Mouse (Mus musculus) intestine, embryonic 14.5 days (tissue): Measurements from ENCODE around the gene Ccdc117. TPM values are rescaled to one million over a fixed set of nuclear protein-coding genes. Genes with fewer than 3 reads are reported as not detected.
"Not testable (repeated sequence)": the region's sequence is repeated elsewhere in the genome, so short reads cannot be mapped to it uniquely, and the experiment has no call there.

ENCODE experiments used
- ATAC-seq: fragments of 200-750 bp; cut with Nextera tagmentation; replicated peaks from 2 replicates; pipeline ENCODE4 v1.8.0; 2017; ENCODE audit warnings: low read depth, moderate number of reproducible peaks, moderate TSS enrichment, moderate library complexity; ENCODE audit not compliant: low FRiP score, low TSS enrichment
- DNase-seq: peaks from one replicate; pipeline ENCODE4 v3.0.0-alpha.2; 2018; ENCODE audit warnings: low spot score
- H3K27ac ChIP-seq: fragments of 300-500 bp; sonication (generic); 2 replicates; pipeline ENCODE4 v1.5.1; 2014; ENCODE audit warnings: low read depth, mild to moderate bottlenecking, control low read depth
- H3K27me3 ChIP-seq: fragments of 300-500 bp; sonication (generic); replicated peaks from 2 replicates; pipeline ENCODE4 v1.6.1; 2014; ENCODE audit warnings: low read length, control low read depth; ENCODE audit not compliant: control insufficient read depth, insufficient read depth
- H3K36me3 ChIP-seq: fragments of 300-500 bp; sonication (generic); 2 replicates; pipeline ENCODE4 v1.6.1; 2014; ENCODE audit warnings: low read length, control low read depth; ENCODE audit not compliant: control insufficient read depth, insufficient read depth
- H3K4me1 ChIP-seq: fragments of 300-500 bp; sonication (generic); replicated peaks from 2 replicates; pipeline ENCODE4 v1.6.1; 2014; ENCODE audit warnings: low read length, control low read depth, mixed read lengths; ENCODE audit not compliant: control insufficient read depth, insufficient read depth
- H3K4me2 ChIP-seq: fragments of 300-500 bp; sonication (generic); 2 replicates; pipeline ENCODE4 v1.6.1; 2014; ENCODE audit warnings: low read length
- H3K4me3 ChIP-seq: fragments of 300-500 bp; sonication (generic); 2 replicates; pipeline ENCODE4 v1.5.1; 2014; ENCODE audit warnings: low read depth, low read length, control low read depth, mixed read lengths
- H3K9ac ChIP-seq: fragments of 300-500 bp; sonication (generic); 2 replicates; pipeline ENCODE4 v1.6.1; 2014; ENCODE audit warnings: mild to moderate bottlenecking, low read length
- H3K9me3 ChIP-seq: fragments of 300-500 bp; sonication (generic); 2 replicates; pipeline ENCODE4 v1.6.1; 2016; ENCODE audit warnings: low read length, control low read depth; ENCODE audit not compliant: control insufficient read depth
- WGBS: fragments of 180-500 bp; shearing (Covaris S2); extraction: QIAGEN DNeasy Blood & Tissue Kit; methylation state at CpG from one replicate; pipeline ENCODE4 v1.1.7; 2014; 5-methylcytosine and 5-hydroxymethylcytosine counted together
- polyA plus RNA-seq: library from polyadenylated mRNA; unstranded; fragments of >200 nt; fragmentation: Nextera tagmentation; extraction: Ambion mirVana; gene quantifications from 2 replicates; pipeline ENCODE4 v1.2.1, GENCODE M21; 2014

The Ccdc117 gene
- polyA plus RNA-seq, 1 experiment from 2014 or later = 16.8 TPM

GRCm38 (mm10) chr11:5542482-5543185, 647 bp upstream of the Ccdc117 start:
- Histone ChIP-seq H3K4me3 (peak overlapping the region; percentile 88), H3K9ac (no peak overlapping the region), H3K27ac (no peak overlapping the region), H3K9me3 (no peaks in the 10 kb centered on the region), H3K27me3 (no peaks in the 10 kb centered on the region), H3K4me2 (peak overlapping the region; percentile 68), H3K36me3 (peaks cover 23% of the 10 kb centered on the region), H3K4me1 (peaks cover 12% of the 10 kb centered on the region)
- 43% methylated on average over 5 of the region's 5 CpGs for WGBS
- DNase-seq (no peak), ATAC-seq (no peak; the same call in 1 of the 2 replicates)

- Histone ChIP-seq H3K36me3 (peaks cover 23% of the 10 kb centered on the region), H3K4me1 (peaks cover 12% of the 10 kb centered on the region), H3K9ac (peak overlapping the region; percentile 93), H3K27me3 (no peaks in the 10 kb centered on the region), H3K4me3 (peak overlapping the region; percentile 88), H3K4me2 (peak overlapping the region; percentile 68), H3K9me3 (no peaks in the 10 kb centered on the region), H3K27ac (peak overlapping the region; percentile 65)
- WGBS = 1% methylated on average over 28 of the region's 28 CpGs
- ATAC-seq (no peak), DNase-seq (peak; percentile 78)
Measured at GRCm38 (mm10) chr11:5541230-5541798, 673 bp downstream of the Ccdc117 start.

- ATAC-seq (no peak), DNase-seq (no peak)
- WGBS = 49% methylated on average over 4 of the region's 4 CpGs
- Histone ChIP-seq H3K9ac (peak overlapping the region; percentile 22; the same call in 1 of the 2 replicates), H3K4me2 (peak overlapping the region; percentile 68), H3K4me1 (peaks cover 12% of the 10 kb centered on the region), H3K4me3 (peak overlapping the region; percentile 88), H3K27ac (no peak overlapping the region), H3K9me3 (no peaks in the 10 kb centered on the region), H3K27me3 (no peaks in the 10 kb centered on the region), H3K36me3 (peaks cover 23% of the 10 kb centered on the region)
Measured at GRCm38 (mm10) chr11:5540331-5540730, 1.7 kb downstream of the Ccdc117 start.

GRCm38 (mm10) chr11:5537454-5537853, 4.5 kb downstream of the Ccdc117 start:
- not testable (repeated sequence) for H3K27ac ChIP-seq, H3K9me3 ChIP-seq, H3K4me2 ChIP-seq, H3K27me3 ChIP-seq, H3K9ac ChIP-seq, H3K4me3 ChIP-seq, DNase-seq, ATAC-seq
- peaks cover 52% of the 10 kb centered on the region for H3K36me3 ChIP-seq
- peaks cover 11% of the 10 kb centered on the region for H3K4me1 ChIP-seq
- WGBS = 88% methylated on average over 4 of the region's 4 CpGs

DNA sequence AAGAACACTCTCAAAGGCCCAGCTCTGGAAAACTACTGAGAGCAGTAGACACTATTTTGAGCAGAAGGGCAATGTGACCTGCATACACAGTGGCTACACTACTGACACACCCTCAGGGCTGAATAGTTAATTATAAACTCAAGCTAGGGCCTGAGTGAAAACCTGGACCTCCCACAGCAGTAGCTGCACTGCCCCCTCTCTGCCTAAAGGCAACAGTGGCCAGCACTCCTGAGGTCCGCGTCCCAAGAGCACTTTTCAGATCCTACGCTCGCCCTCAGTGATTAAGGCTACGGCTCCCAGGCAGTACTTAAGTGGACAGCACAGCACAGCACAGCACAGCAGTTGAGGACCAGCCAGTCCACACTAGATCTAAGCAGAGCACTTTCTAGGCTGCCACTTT, 8.9 kb downstream of the Ccdc117 start:
- Histone ChIP-seq H3K27me3 (no peaks in the 10 kb centered on the region), H3K9ac (no peak overlapping the region), H3K4me1 (no peaks in the 10 kb centered on the region), H3K27ac (no peak overlapping the region), H3K9me3 (no peaks in the 10 kb centered on the region), H3K36me3 (peaks cover 74% of the 10 kb centered on the region), H3K4me2 (no peak overlapping the region), H3K4me3 (no peak overlapping the region)
- DNase-seq = no peak
- ATAC-seq = no peak; the same call in 1 of the 2 replicates
- 83% methylated on average over 5 of the region's 5 CpGs for WGBS

- Histone ChIP-seq H3K4me3 (no peak overlapping the region), H3K9me3 (no peaks in the 10 kb centered on the region), H3K4me1 (no peaks in the 10 kb centered on the region), H3K27me3 (no peaks in the 10 kb centered on the region), H3K9ac (no peak overlapping the region), H3K27ac (no peak overlapping the region), H3K36me3 (peaks cover 94% of the 10 kb centered on the region), H3K4me2 (no peak overlapping the region)
- no peak for DNase-seq
- WGBS = 77% methylated on average over 6 of the region's 6 CpGs
- ATAC-seq = no peak
Measured at GRCm38 (mm10) chr11:5530717-5531116, 11.3 kb downstream of the Ccdc117 start.

- H3K36me3 ChIP-seq = peaks cover 98% of the 10 kb centered on the region
- H3K4me2 ChIP-seq = no peak overlapping the region
Measured at GRCm38 (mm10) chr11:5530172-5530571, 11.8 kb downstream of the Ccdc117 start.

DNA sequence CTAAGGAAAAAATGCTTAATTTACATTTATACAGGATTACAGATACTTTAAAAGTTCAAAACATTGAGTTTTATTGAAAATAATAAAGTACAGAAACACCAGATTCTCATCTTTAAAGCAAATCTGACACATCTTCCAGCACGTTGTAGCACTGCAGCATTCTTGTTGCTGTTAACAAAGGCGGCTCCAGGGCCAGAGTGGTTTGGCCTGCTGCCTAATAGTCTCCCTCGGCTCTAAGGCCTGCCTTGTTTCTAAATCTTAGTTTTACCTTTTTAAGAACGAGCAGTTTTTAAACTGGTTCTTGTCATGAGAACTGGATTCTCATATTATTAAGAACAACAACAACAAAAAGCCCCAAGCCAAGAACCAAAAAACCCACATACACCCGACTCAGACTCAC, 13.1 kb downstream of the Ccdc117 start:
- DNase-seq = no peak

More at GRCm38 (mm10) chr11:5530172-5530571, 11.8 kb downstream of the Ccdc117 start:
- WGBS = 79% methylated on average over 5 of the region's 5 CpGs
- Histone ChIP-seq H3K27ac (no peak overlapping the region), H3K27me3 (no peaks in the 10 kb centered on the region), H3K4me3 (no peak overlapping the region), H3K9ac (no peak overlapping the region), H3K9me3 (no peaks in the 10 kb centered on the region), H3K4me1 (no peaks in the 10 kb centered on the region)
- ATAC-seq = no peak
- no peak for DNase-seq

More for the DNA sequence above, 13.1 kb downstream of the Ccdc117 start:
- H3K4me2 ChIP-seq = no peak overlapping the region
- H3K4me1 ChIP-seq = no peaks in the 10 kb centered on the region
- H3K4me3 ChIP-seq = no peak overlapping the region
- H3K9me3 ChIP-seq = no peaks in the 10 kb centered on the region
- WGBS = 69% methylated on average over 5 of the region's 5 CpGs
- no peak overlapping the region for H3K9ac ChIP-seq
- H3K27ac ChIP-seq = no peak overlapping the region
- peaks cover 98% of the 10 kb centered on the region for H3K36me3 ChIP-seq
- no peaks in the 10 kb centered on the region for H3K27me3 ChIP-seq
- ATAC-seq = no peak
